Comparison of ENCODE assay signal across 7 mouse cellular contexts in genomic region chr5:33820733-33821621, GRCm38 (mm10). TPM values are rescaled to one million over a fixed set of nuclear protein-coding genes. Genes with fewer than 3 reads are reported as not detected.
DNase-seq lines count a peak whose midpoint lies in the region; ATAC-seq and TF ChIP-seq lines count a peak whose summit lies in the region.

No protein-coding gene starts in this region.

- peak overlapping the region; percentile 77 for H3K4me2 ChIP-seq in intestine, embryonic 14.5 days (ENCODE audit: low read length)
- peak overlapping the region; percentile 61 for H3K4me2 ChIP-seq in limb, embryonic 12.5 days
- H3K4me2 ChIP-seq in midbrain, embryonic 14.5 days (ENCODE audit: low read length): peak overlapping the region; percentile 85

- no peak for TF ChIP-seq POLR2A in cortical plate, adult 2 months (IDR thresholded peaks at IDR 0.05; ENCODE audit: extremely low read depth, insufficient read depth, low read length)

- H3K9ac ChIP-seq in intestine, embryonic 14.5 days (ENCODE audit: low read length): peak overlapping the region; percentile 96
- H3K9ac ChIP-seq in limb, embryonic 12.5 days (replicated peaks): peak overlapping the region; percentile 97
- peak overlapping the region; percentile 99 for H3K9ac ChIP-seq in midbrain, embryonic 14.5 days (replicated peaks; ENCODE audit: low read length)

- ATAC-seq in intestine, embryonic 14.5 days (replicated peaks; ENCODE audit: low FRiP score, low TSS enrichment, low read depth): peak; percentile 57
- 0 out of 2 replicates have a peak, but pooled peaks have one; percentile 43 for ATAC-seq in limb, embryonic 12.5 days (ENCODE audit: insufficient number of reproducible peaks, insufficient read depth, low FRiP score, low TSS enrichment, low read depth)
- ATAC-seq in midbrain, embryonic 14.5 days (ENCODE audit: low FRiP score, low TSS enrichment): peak; percentile 35; the same call in 1 of the 2 replicates

- H3K4me3 ChIP-seq in cortical plate, adult 2 months (ENCODE audit: insufficient read depth, low read length): peak overlapping the region; percentile 57
- H3K4me3 ChIP-seq in intestine, embryonic 14.5 days (ENCODE audit: low read depth, low read length): peak overlapping the region; percentile 98
- H3K4me3 ChIP-seq in limb, embryonic 12.5 days (replicated peaks): peak overlapping the region; percentile 100
- H3K4me3 ChIP-seq in midbrain, embryonic 14.5 days (replicated peaks; ENCODE audit: low read depth, low read length): peak overlapping the region; percentile 99

- H3K27ac ChIP-seq in cortical plate, adult 2 months (ENCODE audit: insufficient read depth, low read length): peak overlapping the region; percentile 94
- H3K27ac ChIP-seq in intestine, embryonic 14.5 days (ENCODE audit: low read depth): peak overlapping the region; percentile 97
- H3K27ac ChIP-seq in limb, embryonic 12.5 days: peak overlapping the region; percentile 96
- peak overlapping the region; percentile 99 for H3K27ac ChIP-seq in midbrain, embryonic 14.5 days (replicated peaks; ENCODE audit: low read depth, low read length)

- H3K9me3 ChIP-seq in intestine, embryonic 14.5 days (ENCODE audit: control insufficient read depth, low read length): no peaks in the 10 kb centered on the region
- H3K9me3 ChIP-seq in limb, embryonic 12.5 days: no peaks in the 10 kb centered on the region
- H3K9me3 ChIP-seq in midbrain, embryonic 14.5 days (ENCODE audit: control insufficient read depth, low read length): no peaks in the 10 kb centered on the region

- no peaks in the 10 kb centered on the region for H3K27me3 ChIP-seq in intestine, embryonic 14.5 days (replicated peaks; ENCODE audit: control insufficient read depth, insufficient read depth, low read length)
- H3K27me3 ChIP-seq in limb, embryonic 12.5 days: no peaks in the 10 kb centered on the region
- H3K27me3 ChIP-seq in midbrain, embryonic 14.5 days (ENCODE audit: control insufficient read depth, insufficient read depth, low read length): no peaks in the 10 kb centered on the region

- H3K4me1 ChIP-seq in cortical plate, adult 2 months (ENCODE audit: control insufficient read depth, insufficient read depth, low read length): peaks cover 3% of the 10 kb centered on the region; the same call in 1 of the 2 replicates
- H3K4me1 ChIP-seq in intestine, embryonic 14.5 days (replicated peaks; ENCODE audit: control insufficient read depth, insufficient read depth, low read length): peaks cover 21% of the 10 kb centered on the region
- peaks cover 31% of the 10 kb centered on the region for H3K4me1 ChIP-seq in limb, embryonic 12.5 days (replicated peaks)
- peaks cover 45% of the 10 kb centered on the region for H3K4me1 ChIP-seq in midbrain, embryonic 14.5 days (ENCODE audit: control insufficient read depth, insufficient read depth, low read length)

- peak; percentile 79 for DNase-seq in adrenal gland, adult 2 months
- DNase-seq in gastrocnemius, postnatal 10 days: peak; percentile 57
- peak; percentile 86 for DNase-seq in intestine, embryonic 14.5 days (ENCODE audit: low spot score)
- peak; percentile 76 for DNase-seq in midbrain, embryonic 14.5 days
- peak; percentile 74 to 76 for DNase-seq in spleen, postnatal 10 days (ENCODE audit: low spot score in 2 of 2)

- TF ChIP-seq CTCF in cortical plate, adult 2 months (IDR thresholded peaks at IDR 0.05; ENCODE audit: extremely low read depth, insufficient read depth, low read length): no peak

- WGBS in intestine, embryonic 14.5 days: under 1% methylated on average over 103 of the region's 121 CpGs
- WGBS in limb, embryonic 12.5 days: under 1% methylated on average over 107 of the region's 121 CpGs
- under 1% methylated on average over 111 of the region's 121 CpGs for WGBS in midbrain, embryonic 14.5 days

- H3K36me3 ChIP-seq in intestine, embryonic 14.5 days (ENCODE audit: control insufficient read depth, insufficient read depth, low read length): no peaks in the 10 kb centered on the region
- no peaks in the 10 kb centered on the region for H3K36me3 ChIP-seq in limb, embryonic 12.5 days
- H3K36me3 ChIP-seq in midbrain, embryonic 14.5 days (ENCODE audit: control insufficient read depth, insufficient read depth, low read length): 0 out of 2 replicates have a peak, but pooled peaks cover 5% of the 10 kb centered on the region

RNA-seq across cellular contexts. Expression of gene Nsd2, which starts 0.5 kb away (rescaled TPM):
- total RNA-seq in adrenal gland, adult 2 months (2021): 10 to 100 TPM; 32.8 to 37.4 TPM
- 3.4 and 3.9 TPM in 2 replicates for polyA plus RNA-seq in adrenal gland, adult 2 months (2012; rRNA removed)
- 42.7 and 44.2 TPM in 2 replicates for polyA plus RNA-seq in cortical plate, adult 2 months (2012; rRNA removed)
- 10 to 100 TPM; 29.4 to 41.1 TPM for total RNA-seq in gastrocnemius, postnatal 10 days (2021)
- 56.7 and 59.2 TPM in 2 replicates for polyA plus RNA-seq in intestine, embryonic 14.5 days (2014; fragmentation: Nextera tagmentation; extraction: Ambion mirVana)
- 69.6 and 70.5 TPM in 2 replicates for polyA plus RNA-seq in limb, embryonic 12.5 days (2016; fragmentation: Nextera tagmentation; extraction: Ambion mirVana)
- polyA plus RNA-seq in midbrain, embryonic 14.5 days (2014; fragmentation: Nextera tagmentation; extraction: Ambion mirVana): 91.3 and 119 TPM in 2 replicates

RNA-seq across cellular contexts. Expression of gene Letm1, which starts 38.4 kb away (rescaled TPM):
- 100 to 1,000 TPM; 125 to 156 TPM for total RNA-seq in adrenal gland, adult 2 months (2021)
- 116 and 149 TPM in 2 replicates for polyA plus RNA-seq in adrenal gland, adult 2 months (2012; rRNA removed)
- 57.5 and 58.1 TPM in 2 replicates for polyA plus RNA-seq in cortical plate, adult 2 months (2012; rRNA removed)
- 10 to 100 TPM; 58.5 to 69.5 TPM for total RNA-seq in gastrocnemius, postnatal 10 days (2021)
- 39.8 and 43.8 TPM in 2 replicates for polyA plus RNA-seq in intestine, embryonic 14.5 days (2014; fragmentation: Nextera tagmentation; extraction: Ambion mirVana)
- 55.7 and 56.6 TPM in 2 replicates for polyA plus RNA-seq in limb, embryonic 12.5 days (2016; fragmentation: Nextera tagmentation; extraction: Ambion mirVana)
- 64.4 and 70.3 TPM in 2 replicates for polyA plus RNA-seq in midbrain, embryonic 14.5 days (2014; fragmentation: Nextera tagmentation; extraction: Ambion mirVana)

Comparison
In these comparisons a context has a peak if more than half of its experiments do, and no peak if none do; other contexts are left out.
1. Peak in every context shown above with its lines: DNase-seq, ATAC-seq, H3K4me3 ChIP-seq and H3K27ac ChIP-seq.